Mouse (Mus musculus) spleen, adult 12 weeks (tissue): ENCODE data around the gene Slc25a39.
"Not testable (repeated sequence)": the region's sequence is repeated elsewhere in the genome, so short reads cannot be mapped to it uniquely, and the experiment has no call there.

Source experiments
- DNase-seq: peaks from one replicate; pipeline ENCODE4 v3.0.0; 2022; ENCODE audit warnings: low spot score

Gene Slc25a39

GRCm38 (mm10) chr11:102371926-102372685 lies 35.6 kb downstream of the Slc25a39 start:
- DNase-seq: no peak

- DNase-seq: no peak
These were observed 37.5 kb downstream of the Slc25a39 start for GRCm38 (mm10) chr11:102370285-102370684.

GRCm38 (mm10) chr11:102369263-102369662 lies 38.5 kb downstream of the Slc25a39 start:
- no peak for DNase-seq

GRCm38 (mm10) chr11:102368347-102368746 lies 39.4 kb downstream of the Slc25a39 start:
- DNase-seq: no peak

- no peak for DNase-seq
These were observed 40.1 kb downstream of the Slc25a39 start for GRCm38 (mm10) chr11:102367504-102368280.

- DNase-seq: not testable (repeated sequence)
These were observed 41.6 kb downstream of the Slc25a39 start, which contains the start of gene Slc4a1 for GRCm38 (mm10) chr11:102366103-102366502. Gene Slc4a1 (minus strand): TSS chr11:102366203.

- DNase-seq: peak; percentile 50
These were observed 42.0 kb downstream of the Slc25a39 start for GRCm38 (mm10) chr11:102365699-102366098.

GRCm38 (mm10) chr11:102364570-102365371 lies 43.0 kb downstream of the Slc25a39 start:
- peak; percentile 78 for DNase-seq

- DNase-seq: peak; percentile 83
These were observed 44.1 kb downstream of the Slc25a39 start for GRCm38 (mm10) chr11:102363623-102364022.

- no peak for DNase-seq
These were observed 45.8 kb downstream of the Slc25a39 start for GRCm38 (mm10) chr11:102361776-102362495.

GRCm38 (mm10) chr11:102358365-102358764 lies 49.4 kb downstream of the Slc25a39 start:
- no peak for DNase-seq

- DNase-seq: no peak
These were observed 51.0 kb downstream of the Slc25a39 start for GRCm38 (mm10) chr11:102356636-102357350.

GRCm38 (mm10) chr11:102356190-102356589 lies 51.6 kb downstream of the Slc25a39 start:
- no peak for DNase-seq

- DNase-seq: no peak
These were observed 52.2 kb downstream of the Slc25a39 start for GRCm38 (mm10) chr11:102355501-102355900.

GRCm38 (mm10) chr11:102353021-102353431 lies 54.7 kb downstream of the Slc25a39 start:
- no peak for DNase-seq
